Mouse (Mus musculus): ENCODE measurements around the gene Stk32c.

The Stk32c gene

DNA sequence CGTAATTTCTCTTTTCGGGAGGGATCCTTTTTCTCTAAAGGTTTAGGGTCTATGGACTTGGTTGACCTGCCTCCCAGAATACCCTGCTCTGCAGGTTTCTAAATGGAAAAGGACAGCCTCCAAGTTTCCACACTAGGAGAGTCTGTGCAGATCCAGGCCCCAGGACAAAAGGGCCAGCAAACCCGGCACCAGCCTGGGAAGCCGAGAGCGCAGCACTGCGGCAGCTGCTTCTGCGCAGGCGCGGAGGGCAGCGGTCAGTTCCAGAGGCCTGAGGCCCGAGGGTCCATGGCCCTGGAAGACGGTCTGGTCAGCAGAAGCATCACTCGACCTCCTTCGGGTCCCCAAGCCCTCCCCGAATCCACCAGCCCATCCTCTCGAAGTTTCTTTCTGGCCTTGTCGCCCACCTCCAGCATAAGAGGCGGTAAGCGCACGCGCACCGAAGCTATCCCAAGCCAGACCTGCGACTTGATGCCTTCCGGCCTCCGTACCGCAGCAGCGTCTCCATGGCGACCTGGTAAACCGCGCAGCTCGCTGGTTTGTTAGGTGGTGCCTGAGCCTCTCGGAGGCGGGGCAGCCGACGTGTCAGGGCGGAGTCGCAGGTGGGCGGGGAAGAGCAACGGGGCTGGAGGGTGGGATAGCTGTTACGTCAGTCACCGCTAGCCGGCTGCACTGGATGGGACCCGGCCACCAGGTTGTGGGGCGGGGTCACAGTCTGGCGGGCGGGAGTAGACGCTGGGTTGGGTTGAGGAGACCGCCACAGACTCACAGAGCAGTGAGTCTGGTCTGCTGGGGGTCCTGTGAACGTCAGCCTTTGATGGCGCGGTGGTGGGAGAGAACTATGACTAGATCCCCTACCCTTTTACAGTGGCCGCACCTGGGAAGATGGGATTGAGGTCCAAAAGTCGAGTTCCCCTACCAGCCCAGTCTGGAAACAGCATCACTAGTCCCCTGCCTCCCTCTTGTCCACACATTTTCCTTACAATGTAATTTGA lies at the start of gene Stk32c, which contains the start of gene Lrrc27:
Stk32c (minus strand) TSS at position 554 of the 992 bp plus-strand sequence.
Lrrc27 (plus strand) TSS at position 235 of the 992 bp plus-strand sequence.
- DNase-seq (ENCODE audit: extremely low spot score, low spot score): peak; percentile 99

DNA sequence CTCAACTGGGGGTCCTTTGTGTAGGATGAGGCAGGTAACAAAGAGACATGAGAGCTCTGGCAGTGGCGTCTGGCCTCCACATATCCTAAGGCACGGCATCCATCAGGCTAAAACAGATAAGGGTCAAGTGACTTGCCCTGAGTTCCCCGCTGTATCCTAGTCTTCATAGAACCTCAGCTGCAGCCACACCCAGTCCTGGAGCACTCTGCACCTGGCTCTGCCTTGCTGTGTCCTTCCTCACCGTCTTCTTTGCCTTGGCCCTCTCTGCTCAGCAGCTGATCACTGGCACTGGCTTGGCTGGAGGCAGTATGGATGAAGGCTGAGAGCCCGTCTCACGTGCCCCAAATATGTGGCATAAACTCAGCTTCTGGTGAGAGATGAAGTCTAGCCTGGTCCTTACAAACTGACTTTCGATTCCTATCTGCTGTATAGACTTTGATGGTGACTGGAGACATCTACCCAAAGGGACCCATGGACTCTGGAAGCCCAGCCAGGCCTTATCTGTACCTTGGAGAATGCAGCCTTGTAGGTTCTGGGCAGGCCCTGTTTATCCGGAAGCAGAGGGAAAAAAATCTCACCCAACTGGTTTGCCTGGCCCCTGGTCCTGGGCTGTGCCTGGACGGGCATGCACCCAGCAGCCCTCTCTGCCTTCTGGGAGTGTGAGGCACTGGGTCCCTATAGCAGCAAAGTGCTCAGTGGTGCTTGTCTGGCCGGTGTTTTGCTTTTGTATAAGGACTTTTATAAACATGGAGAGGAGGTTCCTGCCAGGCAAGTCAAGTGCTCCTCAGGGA lies 44.8 kb upstream of the Stk32c start:
- DNase-seq (ENCODE audit: extremely low spot score, low spot score): no peak

DNA sequence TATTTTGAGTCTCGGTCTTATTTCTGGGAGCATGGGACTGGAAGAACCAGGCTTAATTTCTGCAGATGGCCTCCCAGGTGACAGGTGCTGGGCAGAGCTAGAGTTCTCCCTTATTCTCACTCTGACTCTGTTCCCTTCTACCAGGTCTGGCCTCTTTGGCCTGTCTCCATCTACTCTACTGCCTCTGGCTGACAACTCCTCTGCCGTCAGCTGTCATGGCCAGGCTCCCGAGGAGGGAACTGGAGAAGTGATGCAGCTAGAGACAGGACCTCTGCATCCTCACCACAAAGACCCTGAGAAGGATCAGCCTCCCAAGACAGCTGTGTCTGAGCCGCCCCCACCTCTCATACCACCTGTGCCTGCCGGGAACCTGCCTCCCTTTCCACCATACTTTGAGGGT lies 41.5 kb upstream of the Stk32c start:
- no peak for DNase-seq (ENCODE audit: extremely low spot score, low spot score)

DNA sequence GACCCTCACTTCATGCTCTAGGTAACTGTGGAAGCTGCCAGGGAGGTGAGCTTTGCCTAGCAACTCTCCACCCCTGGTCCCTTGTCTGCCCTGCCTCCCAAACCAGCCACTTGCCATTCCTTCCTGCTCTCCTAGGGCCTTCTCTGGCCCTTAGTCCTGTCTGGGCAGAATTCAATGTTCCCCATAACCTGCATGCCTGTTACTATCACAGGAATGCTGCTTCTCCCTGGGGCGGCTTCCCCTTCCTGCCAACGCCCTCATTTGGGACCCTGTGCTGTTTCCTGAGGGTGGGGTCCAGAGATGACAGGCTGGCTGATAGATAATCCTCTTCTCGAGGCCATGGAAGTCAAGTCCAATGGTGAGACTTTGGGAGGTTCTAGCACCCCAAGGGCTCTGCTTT lies 40.4 kb upstream of the Stk32c start:
- DNase-seq (ENCODE audit: extremely low spot score, low spot score): no peak

DNA sequence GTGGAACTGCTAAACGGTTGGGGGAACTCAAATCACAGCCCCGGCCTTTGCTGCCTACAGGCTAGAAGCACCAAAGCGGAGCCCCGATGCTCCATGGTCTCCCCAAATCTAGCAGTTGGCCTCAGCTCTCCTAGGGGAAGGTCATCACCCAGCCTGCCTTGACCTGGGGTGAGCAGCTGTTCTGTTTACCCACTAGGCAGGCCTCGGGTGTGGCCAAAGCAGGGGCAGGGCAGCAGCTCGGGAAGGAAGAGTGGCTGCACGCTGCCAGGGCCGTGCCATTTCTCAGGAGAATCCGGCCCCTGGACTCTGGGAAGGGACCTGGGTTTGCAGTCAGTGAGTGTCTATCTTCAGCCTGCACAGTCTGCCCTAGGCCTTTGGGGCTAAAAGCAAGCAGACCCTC lies 39.9 kb upstream of the Stk32c start:
- no peak for DNase-seq (ENCODE audit: extremely low spot score, low spot score)

DNA sequence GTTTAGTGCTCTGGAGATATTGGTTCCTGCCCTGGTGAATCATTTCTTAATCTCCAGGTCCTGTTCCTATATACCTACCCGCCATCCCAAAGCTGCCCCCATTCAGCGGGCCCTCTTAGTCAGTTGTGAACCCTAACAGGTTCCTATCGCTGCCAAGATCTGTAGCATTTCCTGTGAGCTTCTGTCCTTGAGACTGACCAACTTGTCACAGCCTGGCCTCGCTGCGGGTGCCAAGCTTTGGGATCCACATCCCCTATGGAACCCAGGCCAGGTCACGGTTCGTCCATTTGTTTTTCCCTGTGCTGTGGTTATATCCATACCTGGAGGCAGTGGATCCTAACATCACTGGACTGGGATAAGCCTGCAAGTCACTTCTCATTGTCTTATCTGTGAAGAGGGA lies 39.5 kb upstream of the Stk32c start:
- DNase-seq (ENCODE audit: extremely low spot score, low spot score): no peak

DNA sequence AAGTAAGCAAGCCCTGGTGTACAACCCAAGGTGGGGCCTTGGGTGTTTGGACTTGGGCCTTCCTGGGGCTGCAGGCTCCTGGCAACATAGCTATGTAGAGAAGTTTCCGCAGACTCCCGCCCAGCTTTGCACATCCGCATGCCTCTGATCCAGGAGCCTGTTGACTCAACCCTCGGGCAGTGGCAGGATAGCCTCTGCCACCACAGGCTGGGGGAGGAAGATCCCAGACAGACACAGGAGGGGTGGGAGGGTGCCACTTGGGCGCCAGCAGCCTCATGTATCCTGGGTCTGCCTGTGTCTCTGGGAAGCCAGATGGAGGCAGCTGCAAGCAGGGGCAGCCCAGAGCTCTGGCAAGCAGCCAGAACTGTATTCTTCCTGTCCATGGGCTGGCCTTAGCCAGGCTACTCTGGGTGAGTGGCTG lies 38.8 kb upstream of the Stk32c start:
- DNase-seq (ENCODE audit: extremely low spot score, low spot score): no peak

DNA sequence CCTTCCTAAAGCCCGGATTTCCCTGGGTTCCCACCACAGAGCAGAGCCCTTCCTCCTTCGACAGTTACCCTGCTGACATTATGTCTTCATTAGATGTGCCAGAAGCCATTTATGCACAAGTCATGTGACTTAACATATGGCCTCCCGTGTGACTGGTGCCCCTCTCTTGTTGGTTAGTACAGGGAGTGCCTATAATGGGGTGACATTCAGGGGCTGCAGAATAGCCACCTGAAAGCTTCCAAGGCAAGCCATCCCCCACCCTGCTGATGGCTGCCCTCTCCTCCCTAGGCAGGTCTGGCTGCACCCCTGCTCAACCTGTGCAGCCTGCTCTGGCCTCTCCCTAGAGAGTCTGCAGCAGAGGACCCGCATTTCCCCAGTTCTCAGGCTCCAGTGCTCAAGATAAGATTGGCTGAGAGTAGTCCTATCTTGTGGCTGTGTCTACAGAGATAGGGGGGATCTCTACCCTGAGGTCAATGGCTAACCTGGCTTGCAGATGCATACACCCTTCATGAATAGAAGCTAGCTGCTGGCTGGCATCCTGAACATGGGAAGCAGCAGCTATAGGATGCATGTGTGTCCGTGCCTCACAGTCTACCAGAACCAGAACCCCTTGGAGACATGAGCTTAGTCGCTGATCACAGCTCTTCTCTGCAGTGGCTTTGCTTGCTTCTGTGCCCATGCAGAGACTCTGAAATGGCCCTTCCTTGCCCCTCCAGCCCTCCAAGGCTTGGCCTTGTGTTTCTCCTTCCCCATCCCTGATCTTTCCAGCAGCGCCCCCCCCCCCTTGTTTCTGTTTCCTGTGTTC lies 36.5 kb upstream of the Stk32c start:
- no peak for DNase-seq (ENCODE audit: extremely low spot score, low spot score)

DNA sequence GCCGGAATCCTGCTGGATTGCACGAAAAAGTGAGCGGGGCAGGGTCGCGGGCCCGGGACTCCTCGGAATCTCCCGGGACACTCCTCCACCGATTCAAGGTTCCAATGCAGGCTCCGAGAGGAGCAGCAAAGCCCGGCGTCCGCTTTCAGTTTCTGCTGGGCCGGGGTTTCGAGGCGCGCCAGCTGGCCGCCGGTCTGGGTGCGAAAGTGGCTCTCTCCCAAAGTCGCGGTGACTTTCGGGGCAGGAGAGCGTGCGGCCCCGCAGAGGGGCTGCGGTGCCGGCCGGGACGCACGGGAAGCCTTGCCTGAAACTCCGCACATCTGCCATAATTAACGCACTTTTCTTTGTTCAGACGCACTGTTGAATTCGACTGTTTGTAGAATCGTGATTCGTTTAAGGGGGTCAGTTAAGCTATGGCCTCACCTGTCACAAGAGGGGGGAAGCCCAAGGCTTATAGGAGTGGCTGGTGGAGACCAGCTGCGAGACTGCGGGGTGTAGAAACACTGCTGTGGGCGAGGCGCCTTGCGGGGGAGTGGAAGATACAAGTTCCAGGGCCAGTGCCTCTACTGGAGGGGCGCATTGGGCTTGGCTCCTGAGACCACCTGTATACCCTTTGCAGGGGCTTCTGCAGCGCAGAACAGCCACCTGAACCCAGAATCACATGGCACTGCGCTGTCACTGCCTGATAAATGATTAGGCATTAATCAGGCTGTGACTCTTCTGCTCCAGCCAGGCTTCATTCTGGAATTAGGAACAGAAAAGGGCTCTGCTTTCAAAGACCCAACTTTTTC lies 35.7 kb upstream of the Stk32c start:
- DNase-seq (ENCODE audit: extremely low spot score, low spot score): no peak

DNA sequence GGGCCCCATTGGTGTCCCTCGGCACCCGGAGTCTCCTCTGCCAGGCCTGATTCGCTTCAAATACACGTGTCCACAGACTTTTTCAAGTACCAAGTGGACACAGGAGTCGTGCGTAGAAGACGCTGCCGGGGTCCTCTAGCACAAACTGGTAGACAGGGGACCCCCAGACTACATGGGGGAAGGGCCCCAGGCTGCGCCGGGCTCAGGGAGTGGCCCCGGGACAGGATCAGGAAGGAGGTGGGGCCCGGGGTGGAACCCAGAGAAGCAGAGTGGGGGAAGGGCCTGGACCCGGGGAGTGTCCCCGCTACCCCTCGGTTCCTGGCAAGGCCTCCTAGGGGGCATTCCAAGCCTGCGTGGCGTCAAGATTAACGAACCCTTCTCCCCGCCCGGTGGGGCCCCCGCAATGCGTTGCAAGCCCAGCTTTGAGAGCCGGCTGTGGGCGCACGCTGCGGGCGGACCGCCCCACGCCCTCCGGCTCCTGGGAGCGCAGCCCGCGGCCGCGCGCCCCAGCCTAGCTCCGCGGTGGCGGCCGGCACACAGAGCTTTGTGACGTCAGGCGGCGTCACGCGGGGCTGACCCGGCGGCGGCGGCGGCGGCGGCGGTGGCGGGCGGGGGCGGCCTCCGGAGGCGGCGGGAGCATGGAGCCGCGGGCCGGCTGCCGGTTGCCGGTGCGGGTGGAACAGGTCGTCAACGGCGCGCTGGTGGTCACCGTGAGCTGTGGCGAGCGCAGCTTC lies 34.9 kb upstream of the Stk32c start, which contains the start of gene Pwwp2b:
Pwwp2b (plus strand) TSS at position 602 of the 734 bp plus-strand sequence.
- DNase-seq (ENCODE audit: extremely low spot score, low spot score): peak; percentile 84

DNA sequence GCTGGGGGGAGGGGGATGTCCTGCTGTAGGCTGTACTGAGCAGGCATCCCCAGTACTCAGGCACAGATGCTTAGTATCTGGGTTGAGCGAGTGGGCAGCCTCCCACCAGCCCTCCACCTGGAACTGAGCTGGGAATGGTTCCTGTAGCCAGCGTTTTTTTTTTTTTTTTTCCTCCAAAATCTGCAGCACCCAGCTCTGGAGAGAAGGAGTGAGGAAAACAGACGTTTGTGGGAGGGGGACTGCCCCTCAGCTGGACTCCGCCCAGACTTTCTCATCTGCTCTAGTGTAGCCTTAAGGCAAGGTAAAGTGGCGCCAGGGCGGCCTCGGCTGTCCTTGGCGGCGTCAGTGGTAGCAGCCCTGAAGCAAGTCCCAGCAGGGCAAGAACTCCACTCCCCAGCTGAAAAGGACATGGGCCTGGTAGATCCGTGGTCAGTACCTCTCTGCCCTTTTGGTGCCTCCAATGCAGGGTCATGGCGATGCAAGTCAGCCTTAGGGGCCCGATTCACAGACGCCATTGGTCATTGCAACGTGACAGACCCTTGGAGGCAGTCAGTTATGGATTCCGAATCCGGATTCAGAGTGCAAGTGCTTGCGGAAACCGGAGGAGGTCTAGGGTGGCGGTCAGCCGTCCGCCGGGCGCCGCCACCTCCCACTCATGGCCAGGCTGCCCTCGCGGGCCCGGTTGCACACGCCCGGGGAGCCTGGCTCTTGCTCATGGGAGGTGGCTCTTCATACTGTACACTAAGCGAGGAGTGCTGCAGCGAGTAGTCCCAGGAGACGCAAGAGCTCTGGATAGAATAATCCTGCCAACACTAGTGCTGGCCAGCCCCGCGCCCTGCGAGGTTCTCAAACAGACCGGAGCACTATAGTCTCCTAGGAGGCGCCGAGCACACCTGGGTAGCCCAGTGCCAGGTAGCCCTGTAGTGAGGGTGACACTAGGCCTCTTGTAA lies 34.1 kb upstream of the Stk32c start:
- peak; percentile 58 for DNase-seq (ENCODE audit: extremely low spot score, low spot score)

DNA sequence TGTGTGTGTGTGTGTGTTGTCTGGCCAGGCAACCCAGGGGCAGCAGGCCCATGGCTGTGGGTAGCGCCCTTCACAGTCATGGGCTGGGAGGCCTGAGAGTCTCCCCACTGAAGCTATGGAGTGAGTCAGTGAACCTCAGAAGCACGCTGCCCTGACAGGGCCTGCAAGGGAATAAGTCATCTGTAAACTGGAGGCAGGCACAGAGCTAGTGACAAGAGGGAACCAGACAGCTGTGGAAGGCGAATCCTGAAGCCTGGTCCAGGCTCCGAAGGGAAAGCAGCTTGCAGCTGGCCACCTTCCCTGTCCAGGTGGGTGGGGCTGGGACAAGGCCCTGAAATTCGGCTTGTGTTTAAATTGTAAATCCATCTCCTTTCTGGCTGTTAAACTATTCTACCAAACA lies 33.0 kb upstream of the Stk32c start:
- DNase-seq (ENCODE audit: extremely low spot score, low spot score): no peak

DNA sequence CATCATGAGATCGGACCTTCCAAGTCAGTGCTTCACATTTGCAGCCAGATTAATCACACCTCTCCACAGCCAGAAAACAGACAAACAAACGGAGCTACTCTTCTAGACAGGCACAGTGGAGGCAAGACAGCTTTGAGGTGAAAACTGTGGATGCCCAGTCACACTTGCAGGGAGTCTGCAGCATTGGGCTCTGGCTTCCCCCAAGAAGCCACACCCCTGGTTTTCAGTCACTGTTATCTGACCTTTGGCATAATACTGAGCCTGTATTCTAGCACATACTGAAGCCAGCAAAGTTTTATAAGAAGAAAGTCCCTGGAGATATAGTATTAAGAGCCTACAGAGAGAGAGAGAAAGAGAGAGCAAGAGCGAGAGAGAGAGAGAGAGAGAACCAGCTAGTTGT lies 26.3 kb upstream of the Stk32c start:
- DNase-seq (ENCODE audit: extremely low spot score, low spot score): no peak

DNA sequence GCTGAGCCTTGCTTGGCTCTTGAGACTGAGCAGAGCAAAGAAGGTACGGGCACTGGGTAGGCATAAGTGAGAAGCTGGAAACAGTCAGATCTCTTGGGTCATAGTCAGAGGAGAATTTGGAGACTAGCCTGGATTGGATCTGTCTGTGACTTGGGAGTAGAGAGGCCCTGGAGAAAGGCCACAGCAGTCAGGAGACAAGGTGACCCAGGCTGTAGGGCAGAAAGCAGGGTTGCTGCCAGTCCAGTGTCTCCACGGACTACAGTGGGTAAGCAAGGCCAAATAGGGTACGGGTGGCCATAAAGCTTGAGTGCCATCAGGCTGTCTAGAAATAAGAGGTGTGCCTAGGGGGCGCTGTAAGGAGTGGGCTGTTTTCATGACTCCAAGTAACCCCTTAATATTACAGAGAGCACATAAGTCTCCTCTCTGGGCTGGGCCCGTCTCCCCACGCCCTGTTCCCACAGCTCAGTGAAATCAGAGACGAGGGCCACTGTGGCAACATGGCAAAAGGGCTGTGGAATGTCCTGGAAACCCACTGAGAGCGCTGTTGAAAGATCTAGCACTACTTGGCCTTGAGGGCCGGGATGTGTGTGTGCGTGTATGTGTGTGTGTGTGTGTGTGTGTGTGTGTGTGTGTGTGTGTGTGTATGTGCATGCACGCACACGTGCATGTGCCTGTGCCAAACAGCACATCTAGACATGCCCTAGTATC lies 22.7 kb upstream of the Stk32c start:
- no peak for DNase-seq (ENCODE audit: extremely low spot score, low spot score)

DNA sequence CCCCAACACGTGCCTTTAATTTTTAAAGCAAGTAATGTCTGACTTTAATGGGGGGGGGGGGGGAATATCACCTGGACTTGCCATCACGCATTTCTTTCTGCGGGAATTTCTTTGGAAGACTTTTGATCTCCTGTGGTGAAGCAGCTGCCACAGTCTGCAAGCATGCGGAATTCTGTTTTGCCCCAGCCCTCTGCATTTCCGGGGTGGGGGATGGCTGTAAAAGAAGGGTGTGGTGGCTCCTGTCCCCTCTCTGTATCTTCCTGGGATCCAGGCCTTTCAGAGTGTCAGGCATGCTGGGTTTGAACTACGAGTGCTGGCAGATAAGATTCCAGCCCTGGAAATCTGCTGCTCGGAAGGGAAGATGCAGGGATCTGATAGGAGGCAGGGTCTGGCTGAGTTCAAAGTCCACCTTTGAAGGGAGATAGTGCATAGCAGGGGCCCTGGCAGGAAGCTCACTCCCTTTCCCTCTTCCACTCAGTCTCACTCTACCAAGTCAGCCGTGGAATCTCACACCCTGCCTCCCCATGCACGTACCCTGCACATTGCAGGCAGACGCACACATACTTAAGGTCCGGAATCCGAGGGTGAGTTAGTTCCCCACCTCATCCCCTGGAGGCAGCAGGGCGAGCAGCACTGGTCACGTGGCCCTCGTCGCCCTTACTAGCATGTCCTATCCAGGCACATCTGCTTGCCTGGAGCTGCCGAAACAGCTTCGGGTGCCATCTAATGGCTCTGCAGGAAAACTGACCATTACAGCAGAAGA lies 21.5 kb upstream of the Stk32c start:
- peak; percentile 68 for DNase-seq (ENCODE audit: extremely low spot score, low spot score)

DNA sequence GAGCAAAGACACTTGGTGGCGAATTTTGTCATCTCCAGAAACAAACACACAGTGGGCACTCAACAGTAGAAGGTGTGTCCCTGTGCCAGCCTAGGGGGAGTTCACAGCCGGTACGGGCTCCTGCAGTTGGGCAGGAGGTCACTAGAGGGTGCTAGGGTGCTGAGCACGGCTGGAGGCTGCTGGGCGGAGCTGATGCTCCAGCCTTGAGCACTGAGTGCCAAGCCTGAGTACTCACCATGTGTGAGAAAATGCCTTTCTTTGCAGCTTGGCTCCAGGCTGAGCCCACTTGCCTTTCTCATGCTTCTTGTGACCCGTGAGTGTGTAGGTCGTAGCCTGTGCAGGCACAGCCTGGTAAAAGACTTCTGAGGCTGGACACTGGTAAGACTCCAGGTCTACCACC lies 20.6 kb upstream of the Stk32c start:
- DNase-seq (ENCODE audit: extremely low spot score, low spot score): peak; percentile 82

DNA sequence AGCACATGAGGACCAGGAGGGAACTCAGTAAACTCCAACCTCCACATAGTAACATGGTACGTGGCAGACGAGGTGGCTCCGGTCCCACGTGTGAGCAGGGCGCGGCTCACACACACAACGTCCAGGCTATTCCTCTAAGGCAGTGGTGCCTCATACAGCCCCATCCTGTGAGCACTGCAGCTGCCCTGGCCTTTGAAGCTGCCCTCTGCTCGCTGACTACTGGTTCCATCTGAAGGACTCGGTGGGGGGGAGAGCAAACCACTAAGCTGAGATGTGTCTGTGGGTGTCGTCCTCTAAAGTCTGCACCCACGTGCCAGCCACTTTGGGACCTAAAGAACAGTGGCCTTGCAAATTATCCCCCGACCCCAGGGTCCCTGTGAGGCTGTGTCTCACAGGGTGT lies 17.1 kb upstream of the Stk32c start:
- no peak for DNase-seq (ENCODE audit: extremely low spot score, low spot score)
